Mouse (Mus musculus): ENCODE results near the gene Olfr988. TPM values are rescaled to one million over a fixed set of nuclear protein-coding genes. Genes with fewer than 3 reads are reported as not detected.

Olfr988 gene
- total RNA-seq (2023; ENCODE audit: inconsistent age): not detected in 4 replicates

DNA sequence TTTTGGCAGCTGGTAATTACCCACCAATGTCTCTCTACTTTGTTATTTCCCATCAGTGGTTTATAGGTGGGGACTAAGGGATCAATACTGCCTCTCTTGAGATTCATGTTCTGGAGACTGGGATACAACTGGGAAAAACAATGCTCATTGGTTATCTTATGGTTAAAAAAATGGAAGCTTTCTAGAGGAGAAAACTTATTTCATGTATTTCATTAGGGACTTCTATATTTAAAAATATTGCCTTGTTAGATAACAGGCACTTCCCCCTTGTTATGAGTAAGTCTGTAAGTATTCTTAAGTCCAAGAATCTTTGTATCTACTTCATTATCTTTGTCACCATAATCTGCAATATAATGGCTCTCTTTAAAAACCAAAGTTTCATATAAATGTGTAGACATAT, at the start of gene Olfr988:
Gene Olfr988 (minus strand): TSS at position 101 of the 400 bp plus-strand sequence.

DNA sequence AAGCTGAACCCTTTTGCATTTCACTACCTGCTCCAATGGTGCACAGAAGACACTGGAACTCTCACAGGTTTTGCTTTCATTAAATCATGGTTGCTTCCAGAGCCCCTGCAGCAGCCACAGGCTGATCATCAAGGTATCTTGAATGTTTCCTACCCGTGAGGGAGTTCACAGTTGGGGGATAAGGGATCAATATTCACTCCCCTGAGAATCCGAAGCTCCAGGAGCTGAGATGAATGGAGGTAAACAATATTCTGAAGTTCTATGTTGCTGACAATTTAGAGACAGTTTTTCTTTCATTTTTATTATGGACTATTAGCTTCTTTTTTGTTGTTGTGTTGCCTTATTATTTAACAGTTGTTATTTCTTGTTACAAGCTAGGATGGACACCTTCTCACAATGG, 46.3 kb upstream of the Olfr988 start, which contains the start of gene Olfr992:
Gene Olfr992 (minus strand): TSS at position 101 of the 400 bp plus-strand sequence.

DNA sequence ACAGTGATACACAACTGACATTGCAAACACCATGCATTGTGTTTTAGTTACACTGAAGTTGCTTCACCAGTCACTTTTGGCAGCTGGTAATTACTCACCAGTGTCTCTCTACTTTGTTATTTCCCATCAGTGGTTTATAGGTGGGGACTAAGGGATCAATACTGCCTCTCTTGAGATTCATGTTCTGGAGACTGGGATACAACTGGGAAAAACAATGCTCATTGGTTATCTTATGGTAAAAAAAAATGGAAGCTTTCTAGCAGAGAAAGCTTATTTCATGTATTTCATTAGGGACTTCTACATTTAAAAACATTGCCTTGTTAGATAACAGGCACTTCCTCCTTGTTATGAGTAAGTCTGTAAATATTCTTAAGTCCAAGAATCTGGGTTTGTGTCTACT, 23.8 kb downstream of the Olfr988 start, which contains the start of gene Olfr987:
Gene Olfr987 (minus strand): TSS at position 101 of the 400 bp plus-strand sequence.

Other genes with a start within 250 kb of the Olfr988 start
- not detected in 4 replicates for gene Aplnr, start 227.0 kb downstream of the Olfr988 start, total RNA-seq (2023; ENCODE audit: inconsistent age)
- not detected in 4 replicates for gene Lrrc55, start 166.0 kb downstream of the Olfr988 start, total RNA-seq (2023; ENCODE audit: inconsistent age)
- not detected in 4 replicates for gene Olfr987, start 23.9 kb downstream of the Olfr988 start, total RNA-seq (2023; ENCODE audit: inconsistent age)
- not detected in 4 replicates for gene Olfr992, start 46.2 kb upstream of the Olfr988 start, total RNA-seq (2023; ENCODE audit: inconsistent age)
- gene Olfr993, start 51.6 kb upstream of the Olfr988 start, total RNA-seq (2023; ENCODE audit: inconsistent age): not detected in 4 replicates
- gene Olfr994, start 73.2 kb upstream of the Olfr988 start, total RNA-seq (2023; ENCODE audit: inconsistent age): not detected in 4 replicates
- not detected in 4 replicates for gene Olfr995, start 80.4 kb upstream of the Olfr988 start, total RNA-seq (2023; ENCODE audit: inconsistent age)
- gene 4833423E24Rik, start 155.8 kb upstream of the Olfr988 start, total RNA-seq (2023; ENCODE audit: inconsistent age): not detected in 4 replicates
- gene Olfr996, start 216.0 kb upstream of the Olfr988 start, total RNA-seq (2023; ENCODE audit: inconsistent age): not detected in 4 replicates
- gene Olfr998, start 225.7 kb upstream of the Olfr988 start, total RNA-seq (2023; ENCODE audit: inconsistent age): not detected in 4 replicates
- not detected in 4 replicates for gene Olfr1000, start 248.7 kb upstream of the Olfr988 start, total RNA-seq (2023; ENCODE audit: inconsistent age)

Measured in B cell, adult (primary cell).